Mouse (Mus musculus) kidney, adult 2 months (tissue): ENCODE data around the gene Cntnap1. TPM values are rescaled to one million over a fixed set of nuclear protein-coding genes. Genes with fewer than 3 reads are reported as not detected.
A peak's percentile ranks its signal among the peaks of the same experiment; 100 is the strongest.

Experiments used
- DNase-seq: peaks from one replicate; pipeline ENCODE4 v3.0.0; 2021
- H3K27ac ChIP-seq: fragments of 200-500 bp; 2 replicates; pipeline ENCODE4 v1.5.1; 2012; ENCODE audit warnings: low read depth, low read length, control low read depth, inconsistent platforms; ENCODE audit not compliant: insufficient read depth
- H3K27me3 ChIP-seq: fragments of 200-500 bp; replicated peaks from 2 replicates; pipeline ENCODE4 v1.6.1; 2012; ENCODE audit warnings: mild to moderate bottlenecking, moderate library complexity, low read length, inconsistent platforms; ENCODE audit not compliant: control insufficient read depth, insufficient read depth
- H3K36me3 ChIP-seq: fragments of 200-500 bp; 2 replicates; pipeline ENCODE4 v1.6.1; 2012; ENCODE audit warnings: mild to moderate bottlenecking, moderate library complexity, low read length, inconsistent platforms; ENCODE audit not compliant: control insufficient read depth, insufficient read depth
- H3K4me1 ChIP-seq: fragments of 200-500 bp; 2 replicates; pipeline ENCODE4 v1.6.1; 2011; ENCODE audit warnings: low read length; ENCODE audit not compliant: control insufficient read depth, insufficient read depth
- H3K4me3 ChIP-seq: fragments of 200-500 bp; 2 replicates; pipeline ENCODE4 v1.5.1; 2011; ENCODE audit warnings: mild to moderate bottlenecking, low read depth, low read length, control low read depth; ENCODE audit not compliant: insufficient read depth
- CTCF ChIP-seq: fragments of 200-500 bp; conservative IDR thresholded peaks from 2 replicates; pipeline ENCODE4 v1.5.1; 2011; ENCODE audit warnings: low read depth, mild to moderate bottlenecking, control low read depth, low read length, moderate library complexity, mixed read lengths; ENCODE audit not compliant: insufficient read depth, insufficient read length
- POLR2A ChIP-seq: fragments of 200-500 bp; IDR thresholded peaks from one replicate; pipeline ENCODE4 v1.6.1; 2011; ENCODE audit warnings: low read depth, low read length, control low read depth
- WGBS: fragments of 180-500 bp; shearing (Covaris S2); methylation state at CpG from one replicate; pipeline ENCODE4 v1.1.7; 2018; 5-methylcytosine and 5-hydroxymethylcytosine counted together
- polyA plus RNA-seq: library from polyadenylated mRNA; depleted of rRNA; stranded (reverse); fragments of >200 nt; gene quantifications from 2 replicates; pipeline ENCODE4 v1.2.3, GENCODE M21; 2012

The Cntnap1 gene
- polyA plus RNA-seq, 1 experiment: 3.6 TPM

DNA sequence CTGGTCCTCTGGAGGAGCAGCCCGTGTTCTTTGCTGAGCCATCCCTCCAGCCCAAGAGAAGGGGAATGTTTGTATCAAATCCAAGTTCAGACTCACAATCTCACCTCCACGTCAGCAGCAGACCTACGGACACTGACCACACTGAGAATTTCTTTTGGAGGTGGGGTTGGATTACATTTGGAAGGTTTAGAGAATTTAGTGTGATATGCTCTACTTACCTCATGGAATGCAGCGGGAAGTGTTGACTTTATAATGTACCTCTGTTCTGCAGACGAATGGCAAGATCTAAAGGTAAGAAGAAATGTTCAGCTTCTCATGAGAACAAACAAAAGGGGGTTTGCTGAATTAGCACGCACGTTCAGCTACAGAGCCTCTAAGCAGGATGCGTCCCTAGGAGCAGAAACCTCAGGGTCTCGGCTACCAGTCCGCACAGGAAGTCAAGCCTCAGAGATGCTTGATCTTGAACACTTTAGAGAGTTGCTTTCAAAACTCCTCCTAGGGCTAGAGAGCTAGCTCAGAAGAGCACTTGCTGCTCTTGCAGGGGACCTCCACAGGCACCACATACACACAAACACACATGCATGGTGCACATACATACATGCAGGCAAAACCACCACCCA lies 48.2 kb downstream of the Cntnap1 start:
- WGBS: 39% methylated on average over 10 of the region's 10 CpGs
- Histone ChIP-seq H3K4me3 (no peak overlapping the region), H3K36me3 (peaks cover 2% of the 10 kb centered on the region; the same call in 1 of the 2 replicates), H3K27me3 (no peaks in the 10 kb centered on the region), H3K27ac (peak overlapping the region; percentile 29), H3K4me1 (peaks cover 18% of the 10 kb centered on the region; the same call in 1 of the 2 replicates)
- peak; percentile 84 for DNase-seq
- TF ChIP-seq POLR2A (no peak), CTCF (no peak)

DNA sequence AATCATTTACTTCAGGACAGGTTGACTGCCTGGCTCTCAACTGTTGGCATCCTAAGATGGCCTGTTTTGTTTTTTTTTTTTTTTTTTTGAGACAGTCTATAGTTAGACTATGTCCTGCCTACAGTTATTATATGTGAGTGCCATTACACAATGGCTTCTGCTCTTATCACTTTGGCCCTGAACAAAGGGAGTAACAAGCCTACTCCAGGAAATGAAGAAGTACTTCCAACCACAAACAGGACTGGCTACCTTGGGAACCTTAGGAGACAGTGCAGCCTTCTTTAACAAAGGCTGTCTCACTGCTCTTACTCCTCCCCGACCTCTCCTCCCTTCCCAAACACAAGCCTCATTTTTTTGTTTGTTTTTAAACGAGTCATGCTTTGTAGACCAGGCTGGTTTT lies 50.5 kb downstream of the Cntnap1 start:
- TF ChIP-seq POLR2A: no peak
- TF ChIP-seq CTCF: no peak
- Histone ChIP-seq H3K27me3 (no peaks in the 10 kb centered on the region), H3K4me1 (peaks cover 23% of the 10 kb centered on the region; the same call in 1 of the 2 replicates), H3K27ac (peak overlapping the region; percentile 73), H3K36me3 (no peaks in the 10 kb centered on the region; the same call in 1 of the 2 replicates), H3K4me3 (no peak overlapping the region)
- 38% methylated on average over 2 of the region's 2 CpGs for WGBS
- DNase-seq: no peak

GRCm38 (mm10) chr11:101221306-101221986 lies 51.1 kb downstream of the Cntnap1 start:
- H3K27me3 ChIP-seq: no peaks in the 10 kb centered on the region
- WGBS: 61% methylated on average over 8 of the region's 8 CpGs
- H3K4me3 ChIP-seq: no peak overlapping the region
- TF ChIP-seq POLR2A (no peak), CTCF (no peak)
- no peaks in the 10 kb centered on the region; the same call in 1 of the 2 replicates for H3K36me3 ChIP-seq
- H3K27ac ChIP-seq: peak overlapping the region; percentile 73
- DNase-seq: peak; percentile 12
- peaks cover 23% of the 10 kb centered on the region; the same call in 1 of the 2 replicates for H3K4me1 ChIP-seq

DNA sequence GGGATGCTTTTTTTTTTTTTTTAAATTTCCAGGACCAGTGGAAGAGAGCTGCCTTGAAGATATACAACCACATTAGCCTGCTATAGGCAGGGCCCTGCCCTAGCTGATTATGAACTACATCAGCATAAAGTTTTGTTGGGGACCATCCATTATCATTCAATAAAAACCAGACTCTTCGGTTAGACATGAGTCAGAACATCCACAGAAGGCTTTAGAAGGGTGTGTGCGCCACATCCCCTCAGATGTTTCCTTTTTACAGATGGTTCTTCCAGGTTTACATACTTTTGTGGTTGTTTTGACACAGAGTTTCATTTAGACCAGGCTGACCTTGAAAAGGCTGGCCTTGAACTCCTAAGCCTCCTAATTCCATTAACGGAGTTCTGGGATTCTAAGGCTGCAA lies 54.0 kb downstream of the Cntnap1 start:
- DNase-seq: no peak
- Histone ChIP-seq H3K4me1 (peaks cover 10% of the 10 kb centered on the region; the same call in 1 of the 2 replicates), H3K36me3 (no peaks in the 10 kb centered on the region; the same call in 1 of the 2 replicates), H3K27me3 (no peaks in the 10 kb centered on the region), H3K4me3 (no peak overlapping the region), H3K27ac (no peak overlapping the region)
- TF ChIP-seq POLR2A (no peak), CTCF (no peak)
- 74% methylated on average over 3 of the region's 3 CpGs for WGBS

- WGBS: 13% methylated on average over 25 of the region's 25 CpGs
- DNase-seq: no peak
- no peaks in the 10 kb centered on the region; the same call in 1 of the 2 replicates for H3K36me3 ChIP-seq
- peaks cover 17% of the 10 kb centered on the region; the same call in 1 of the 2 replicates for H3K4me1 ChIP-seq
- H3K27me3 ChIP-seq: no peaks in the 10 kb centered on the region
- H3K4me3 ChIP-seq: peak overlapping the region; percentile 92
- H3K27ac ChIP-seq: peak overlapping the region; percentile 61
- no peak for TF ChIP-seq POLR2A
- no peak for TF ChIP-seq CTCF
Measured at GRCm38 (mm10) chr11:101225331-101226064, 55.2 kb downstream of the Cntnap1 start.

- 1% methylated on average over 55 of the region's 56 CpGs for WGBS
Measured at GRCm38 (mm10) chr11:101226065-101226701, 55.9 kb downstream of the Cntnap1 start, which contains the start of gene Ezh1. Ezh1 (minus strand) TSS chr11:101226463.

More at GRCm38 (mm10) chr11:101226065-101226701, 55.9 kb downstream of the Cntnap1 start, which contains the start of gene Ezh1:
- peak; percentile 98 for DNase-seq
- Histone ChIP-seq H3K4me3 (peak within 1 kb of the TSS; percentile 92), H3K4me1 (peaks cover 20% of the 10 kb centered on the region; the same call in 1 of the 2 replicates), H3K36me3 (no peaks in the 10 kb centered on the region), H3K27ac (peak within 1 kb of the TSS; percentile 71), H3K27me3 (no peaks in the 10 kb centered on the region)
- TF ChIP-seq CTCF: peak; percentile 43; the same call in 1 of the 2 replicates
- TF ChIP-seq POLR2A: peak; percentile 54
